In genomic region chr2:103743988-103744387, GRCm38 (mm10) we compare ENCODE assay signal across 8 mouse cellular contexts. TPM values are rescaled to one million over a fixed set of nuclear protein-coding genes. Genes with fewer than 3 reads are reported as not detected.
DNase-seq lines count a peak whose midpoint lies in the region; ATAC-seq lines count a peak whose summit lies in the region.

No protein-coding gene starts in this region.

- ATAC-seq in kidney, embryonic 15.5 days (replicated peaks; ENCODE audit: low FRiP score), result no peak
- peak; percentile 62 for ATAC-seq in megakaryocyte-erythroid progenitor cell, adult 5-6 weeks (replicated peaks; ENCODE audit: low FRiP score, low TSS enrichment, poor library complexity, severe bottlenecking)

- no peaks in the 10 kb centered on the region for H3K9me3 ChIP-seq in kidney, embryonic 15.5 days (replicated peaks)

- H3K4me2 ChIP-seq in kidney, embryonic 15.5 days, result no peak overlapping the region

- DNase-seq in kidney, adult 18-20 months, result peak; percentile 64
- peak; percentile 86 for DNase-seq in NIH3T3 (ENCODE audit: low read depth)
- peak; percentile 51 for DNase-seq in cerebellum, adult 9-10 months
- peak; percentile 20 to 22 for DNase-seq in gastrocnemius, adult 8-10 months (ENCODE audit: low spot score in 2 of 2)
- DNase-seq in layer of hippocampus, postnatal 10 days (ENCODE audit: low spot score in 2 of 2), result peak; percentile 73
- DNase-seq in splenic B cell, adult 2 months (ENCODE audit: low read depth, low spot score), result peak; percentile 76

- H3K4me3 ChIP-seq in kidney, embryonic 15.5 days (replicated peaks), result no peak overlapping the region

- H3K36me3 ChIP-seq in kidney, embryonic 15.5 days, result peaks cover 73% of the 10 kb centered on the region
- peaks cover 5% of the 10 kb centered on the region for H3K36me3 ChIP-seq in splenic B cell, adult 2 months (ENCODE audit: control insufficient read depth, insufficient read depth, low read length, poor library complexity, severe bottlenecking)

- 85% methylated on average over 7 of the region's 7 CpGs for WGBS in kidney, embryonic 15.5 days

- no peak overlapping the region for H3K27ac ChIP-seq in kidney, embryonic 15.5 days

- H3K9ac ChIP-seq in kidney, embryonic 15.5 days, result no peak overlapping the region

- H3K27me3 ChIP-seq in kidney, embryonic 15.5 days, result no peaks in the 10 kb centered on the region
- H3K27me3 ChIP-seq in splenic B cell, adult 2 months (ENCODE audit: control insufficient read depth, insufficient read depth, low read length, poor library complexity, severe bottlenecking), result no peaks in the 10 kb centered on the region

- no peaks in the 10 kb centered on the region for H3K4me1 ChIP-seq in kidney, embryonic 15.5 days

RNA-seq across cellular contexts. Expression of gene Nat10, which starts 17.1 kb away (rescaled TPM):
- polyA plus RNA-seq in kidney, embryonic 15.5 days (2015; fragmentation: Nextera tagmentation; extraction: Ambion mirVana), result 25.3 and 27.4 TPM in 2 replicates
- 10 to 100 TPM; 13.7 to 16.7 (median 14.6) TPM for total RNA-seq in gastrocnemius, adult 8-10 months (2022)
- 10 to 100 TPM; 35.5 to 35.8 TPM for total RNA-seq in layer of hippocampus, postnatal 10 days (2021)
- total RNA-seq in megakaryocyte-erythroid progenitor cell, adult 5-6 weeks (2014; fragmentation: Nextera tagmentation), result 72.5 and 104 TPM in 2 replicates
- 75.1 and 125 TPM in 2 replicates for total RNA-seq in megakaryocyte-erythroid progenitor cell, adult 5-6 weeks (2017)

RNA-seq across cellular contexts. Expression of gene Caprin1, which starts 53.5 kb away (rescaled TPM):
- polyA plus RNA-seq in kidney, embryonic 15.5 days (2015; fragmentation: Nextera tagmentation; extraction: Ambion mirVana), result 330 and 337 TPM in 2 replicates
- total RNA-seq in gastrocnemius, adult 8-10 months (2022), result 10 to 100 TPM; 75.5 to 94.5 (median 78.7) TPM
- 100 to 1,000 TPM; 431 to 443 TPM for total RNA-seq in layer of hippocampus, postnatal 10 days (2021)
- 410 and 422 TPM in 2 replicates for total RNA-seq in megakaryocyte-erythroid progenitor cell, adult 5-6 weeks (2014; fragmentation: Nextera tagmentation)
- total RNA-seq in megakaryocyte-erythroid progenitor cell, adult 5-6 weeks (2017), result 571 and 586 TPM in 2 replicates

Comparison
In these comparisons a context has a peak if more than half of its experiments do, and no peak if none do; other contexts are left out.
1. DNase-seq: peak in every context shown above with its lines; median percentile 86 in NIH3T3; 76 in splenic B cell, adult 2 months; 73 in layer of hippocampus, postnatal 10 days; 64 in kidney, adult 18-20 months; 51 in cerebellum, adult 9-10 months; 21 in gastrocnemius, adult 8-10 months.
2. RNA of gene Caprin1, which starts 53.5 kb away (total RNA-seq): 410 to 586 TPM in megakaryocyte-erythroid progenitor cell, adult 5-6 weeks and 431 to 443 TPM in layer of hippocampus, postnatal 10 days; 75.5 to 94.5 TPM in gastrocnemius, adult 8-10 months; every median in the first group is over 4 times any median in the second.